Mouse (Mus musculus): ENCODE data around the gene Hoxc5.
A peak's percentile ranks its signal among the peaks of the same experiment; 100 is the strongest.

The Hoxc5 gene

GRCm38 (mm10) chr15:102967511-102968397 lies 511 bp downstream of the Hoxc5 start:
- DNase-seq (ENCODE audit: low spot score) = no peak

- no peak for DNase-seq (ENCODE audit: low spot score)
Observed at GRCm38 (mm10) chr15:102969296-102969695, 2.1 kb downstream of the Hoxc5 start.

GRCm38 (mm10) chr15:102970740-102971139 lies 3.5 kb downstream of the Hoxc5 start:
- no peak for DNase-seq (ENCODE audit: low spot score)

GRCm38 (mm10) chr15:102972254-102972653 lies 5.0 kb downstream of the Hoxc5 start:
- DNase-seq (ENCODE audit: low spot score) = no peak

GRCm38 (mm10) chr15:102972753-102973152 lies 5.5 kb downstream of the Hoxc5 start:
- DNase-seq (ENCODE audit: low spot score) = no peak

GRCm38 (mm10) chr15:102975034-102975433 lies 7.8 kb downstream of the Hoxc5 start:
- DNase-seq (ENCODE audit: low spot score) = no peak

- peak; percentile 33 for DNase-seq (ENCODE audit: low spot score)
Observed at GRCm38 (mm10) chr15:102975688-102976111, 8.5 kb downstream of the Hoxc5 start.

- DNase-seq (ENCODE audit: low spot score) = no peak
Observed at GRCm38 (mm10) chr15:102976171-102976570, 8.9 kb downstream of the Hoxc5 start, which contains the start of gene Hoxc9. Hoxc9 (plus strand) TSS chr15:102976439.

GRCm38 (mm10) chr15:102976631-102977422 lies 9.6 kb downstream of the Hoxc5 start:
- peak; percentile 39 for DNase-seq (ENCODE audit: low spot score)

GRCm38 (mm10) chr15:102977423-102977974 lies 10.3 kb downstream of the Hoxc5 start:
- no peak for DNase-seq (ENCODE audit: low spot score)

GRCm38 (mm10) chr15:102978615-102979515 lies 11.6 kb downstream of the Hoxc5 start:
- no peak for DNase-seq (ENCODE audit: low spot score)

- DNase-seq (ENCODE audit: low spot score) = no peak
Observed at GRCm38 (mm10) chr15:102979936-102980335, 12.7 kb downstream of the Hoxc5 start.

- DNase-seq (ENCODE audit: low spot score) = no peak
Observed at GRCm38 (mm10) chr15:102980352-102980751, 13.1 kb downstream of the Hoxc5 start.

GRCm38 (mm10) chr15:102980912-102981311 lies 13.7 kb downstream of the Hoxc5 start:
- no peak for DNase-seq (ENCODE audit: low spot score)

GRCm38 (mm10) chr15:102981379-102982288 lies 14.4 kb downstream of the Hoxc5 start:
- DNase-seq (ENCODE audit: low spot score) = peak; percentile 46

GRCm38 (mm10) chr15:102983716-102984115 lies 16.5 kb downstream of the Hoxc5 start:
- no peak for DNase-seq (ENCODE audit: low spot score)

- no peak for DNase-seq (ENCODE audit: low spot score)
Observed at GRCm38 (mm10) chr15:102984521-102984920, 17.3 kb downstream of the Hoxc5 start.

- no peak for DNase-seq (ENCODE audit: low spot score)
Observed at GRCm38 (mm10) chr15:102984925-102985324, 17.7 kb downstream of the Hoxc5 start.

GRCm38 (mm10) chr15:102987124-102987833 lies 20.0 kb downstream of the Hoxc5 start:
- DNase-seq (ENCODE audit: low spot score) = peak; percentile 93

- DNase-seq (ENCODE audit: low spot score) = no peak
Observed at GRCm38 (mm10) chr15:102988078-102988477, 20.8 kb downstream of the Hoxc5 start.

All from ovary, postnatal 36 days (tissue).